Mouse (Mus musculus) embryonic facial prominence, embryonic 14.5 days (tissue): ENCODE data around the gene Plekhm1. TPM values are rescaled to one million over a fixed set of nuclear protein-coding genes. Genes with fewer than 3 reads are reported as not detected.
"Not testable (repeated sequence)": the region's sequence is repeated elsewhere in the genome, so short reads cannot be mapped to it uniquely, and the experiment has no call there.

Source experiments
- ATAC-seq: fragments of 200-750 bp; cut with Nextera tagmentation; 2 replicates; pipeline ENCODE4 v1.8.0; 2017; ENCODE audit warnings: low read depth, moderate number of reproducible peaks, moderate TSS enrichment
- DNase-seq: peaks from one replicate; pipeline ENCODE4 v3.0.0-alpha.2; 2015; ENCODE audit warnings: low spot score
- H3K27ac ChIP-seq: fragments of 300-500 bp; sonication (generic); replicated peaks from 2 replicates; pipeline ENCODE4 v1.5.1; 2014; ENCODE audit warnings: low read depth, mild to moderate bottlenecking, low read length, moderate library complexity
- H3K27me3 ChIP-seq: fragments of 300-500 bp; sonication (generic); replicated peaks from 2 replicates; pipeline ENCODE4 v1.6.1; 2014; ENCODE audit warnings: low read length; ENCODE audit not compliant: control insufficient read depth, insufficient read depth
- H3K36me3 ChIP-seq: fragments of 300-500 bp; sonication (generic); 2 replicates; pipeline ENCODE4 v1.6.1; 2014; ENCODE audit warnings: low read length, mixed read lengths; ENCODE audit not compliant: control insufficient read depth, insufficient read depth
- H3K4me1 ChIP-seq: fragments of 300-500 bp; sonication (generic); 2 replicates; pipeline ENCODE4 v1.6.1; 2014; ENCODE audit warnings: antibody characterized with exemption, low read length; ENCODE audit not compliant: control insufficient read depth, insufficient read depth
- H3K4me2 ChIP-seq: fragments of 300-500 bp; sonication (generic); 2 replicates; pipeline ENCODE4 v1.6.1; 2014; ENCODE audit warnings: low read depth, mild to moderate bottlenecking, low read length, moderate library complexity, mixed read lengths
- H3K4me3 ChIP-seq: fragments of 300-500 bp; sonication (generic); 2 replicates; pipeline ENCODE4 v1.5.1; 2014; ENCODE audit warnings: low read depth, mild to moderate bottlenecking, low read length
- H3K9ac ChIP-seq: fragments of 300-500 bp; sonication (generic); 2 replicates; pipeline ENCODE4 v1.6.1; 2014; ENCODE audit warnings: low read depth, mild to moderate bottlenecking, low read length, moderate library complexity, mixed read lengths
- H3K9me3 ChIP-seq: fragments of 300-500 bp; sonication (generic); 2 replicates; pipeline ENCODE4 v1.6.1; 2016; ENCODE audit warnings: low read length; ENCODE audit not compliant: control insufficient read depth
- WGBS: fragments of 180-500 bp; shearing (Covaris S2); extraction: QIAGEN DNeasy Blood & Tissue Kit; methylation state at CpG from one replicate; pipeline ENCODE4 v1.1.7; 2014; 5-methylcytosine and 5-hydroxymethylcytosine counted together
- polyA plus RNA-seq: library from polyadenylated mRNA; unstranded; fragments of >200 nt; fragmentation: Nextera tagmentation; extraction: Ambion mirVana; gene quantifications from 2 replicates; pipeline ENCODE4 v1.2.1, GENCODE M21; 2014

Gene Plekhm1
- polyA plus RNA-seq, 1 experiment from 2014 or later = 8.1 TPM

DNA sequence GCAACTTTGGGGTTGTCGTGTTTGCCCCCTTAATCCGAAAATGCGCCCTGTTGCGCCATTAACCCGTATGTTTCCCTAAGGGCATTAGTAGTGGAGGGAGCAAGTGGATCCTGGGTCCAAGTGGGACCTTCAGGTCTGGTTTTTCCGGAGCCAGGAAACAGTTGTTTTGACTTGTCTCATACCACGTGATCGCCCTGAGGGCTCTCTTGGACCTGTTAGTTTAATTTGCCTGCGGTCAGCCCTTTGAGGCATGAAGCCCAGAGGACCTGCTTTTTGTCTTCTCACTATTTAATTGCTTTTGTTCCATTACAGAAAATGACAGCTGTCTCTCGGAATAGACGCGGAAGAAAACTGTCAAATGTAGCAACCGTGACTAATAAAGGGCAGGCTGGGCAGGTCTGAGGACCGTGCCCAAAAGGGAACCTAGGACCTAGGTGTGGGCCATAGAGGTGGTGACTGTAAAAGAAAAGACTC lies 500 bp upstream of the Plekhm1 start:
- peak; percentile 55 for DNase-seq
- 2% methylated on average over 14 of the region's 14 CpGs for WGBS
- no peaks in the 10 kb centered on the region for H3K27me3 ChIP-seq
- no peaks in the 10 kb centered on the region for H3K9me3 ChIP-seq
- H3K4me2 ChIP-seq = peak overlapping the region; percentile 80
- H3K9ac ChIP-seq = peak overlapping the region; percentile 82
- no peaks in the 10 kb centered on the region for H3K36me3 ChIP-seq
- peak overlapping the region; percentile 86 for H3K4me3 ChIP-seq
- ATAC-seq = peak; percentile 24
- peaks cover 9% of the 10 kb centered on the region for H3K4me1 ChIP-seq
- H3K27ac ChIP-seq = peak overlapping the region; percentile 56; the same call in 1 of the 2 replicates

GRCm38 (mm10) chr11:103411301-103411700 lies 1.2 kb downstream of the Plekhm1 start:
- Histone ChIP-seq H3K36me3 (no peaks in the 10 kb centered on the region), H3K4me1 (peaks cover 9% of the 10 kb centered on the region), H3K4me2 (peak overlapping the region; percentile 80; the same call in 1 of the 2 replicates), H3K4me3 (peak overlapping the region; percentile 86; the same call in 1 of the 2 replicates), H3K27ac (no peak overlapping the region), H3K9me3 (no peaks in the 10 kb centered on the region), H3K9ac (peak overlapping the region; percentile 82; the same call in 1 of the 2 replicates), H3K27me3 (no peaks in the 10 kb centered on the region)
- 70% methylated on average over 1 of the region's 1 CpGs for WGBS
- no peak for ATAC-seq
- no peak for DNase-seq

DNA sequence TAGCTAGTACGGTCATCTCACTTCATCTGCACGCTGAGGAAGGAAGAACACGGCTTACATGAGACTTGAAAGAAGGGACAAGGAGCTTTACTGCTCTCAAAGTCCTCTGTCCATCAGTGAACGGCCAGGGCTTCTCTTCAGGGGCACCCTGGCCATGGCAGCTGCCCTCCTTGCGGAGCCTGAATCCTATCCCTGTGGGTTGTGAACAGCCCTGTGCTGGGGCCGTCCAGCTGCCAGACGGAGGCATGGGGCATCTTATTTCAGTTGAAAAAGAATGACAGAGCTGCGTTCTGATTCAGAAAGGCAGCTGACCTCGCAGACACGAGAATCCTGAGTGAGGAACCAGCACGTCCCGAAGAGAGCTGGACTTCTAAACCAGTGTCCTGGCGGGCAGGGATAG lies 3.6 kb downstream of the Plekhm1 start:
- ATAC-seq (no peak), DNase-seq (no peak)
- H3K4me1 ChIP-seq = peaks cover 9% of the 10 kb centered on the region
- no peak overlapping the region for H3K4me2 ChIP-seq
- 0 out of 2 replicates have a peak, but pooled peaks cover 4% of the 10 kb centered on the region for H3K36me3 ChIP-seq
- H3K27ac ChIP-seq = no peak overlapping the region
- H3K9ac ChIP-seq = no peak overlapping the region
- no peaks in the 10 kb centered on the region for H3K9me3 ChIP-seq
- H3K4me3 ChIP-seq = no peak overlapping the region
- H3K27me3 ChIP-seq = no peaks in the 10 kb centered on the region
- 85% methylated on average over 13 of the region's 13 CpGs for WGBS

GRCm38 (mm10) chr11:103407136-103407535 lies 5.4 kb downstream of the Plekhm1 start:
- not testable (repeated sequence) for H3K4me3 ChIP-seq, ATAC-seq
- WGBS = 73% methylated on average over 5 of the region's 5 CpGs

DNA sequence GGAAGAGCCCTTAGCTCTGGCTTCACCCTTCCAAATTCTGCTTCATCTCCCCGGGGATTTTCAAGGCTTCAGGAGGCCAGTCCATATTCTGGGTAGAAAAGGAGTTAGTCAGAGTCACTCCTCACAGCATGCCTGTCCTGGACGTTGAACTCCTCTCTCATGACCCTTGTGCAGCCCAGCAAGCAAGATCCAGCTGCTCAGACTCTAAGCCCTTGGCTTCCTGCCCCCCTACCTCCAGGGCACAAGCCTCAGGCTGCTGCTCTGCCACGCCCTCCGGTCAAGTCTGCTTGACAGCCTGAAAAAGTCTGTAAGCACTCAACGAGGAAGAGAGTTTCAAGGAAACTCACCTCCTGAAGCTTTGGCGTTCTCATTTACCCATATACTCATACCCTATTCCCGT lies 5.9 kb downstream of the Plekhm1 start:
- no peaks in the 10 kb centered on the region for H3K27me3 ChIP-seq
- H3K9me3 ChIP-seq = no peaks in the 10 kb centered on the region
- no peak overlapping the region for H3K4me3 ChIP-seq
- H3K9ac ChIP-seq = no peak overlapping the region
- H3K27ac ChIP-seq = no peak overlapping the region
- ATAC-seq = no peak
- 71% methylated on average over 7 of the region's 7 CpGs for WGBS
- peaks cover 4% of the 10 kb centered on the region for H3K4me1 ChIP-seq
- no peak for DNase-seq
- peaks cover 7% of the 10 kb centered on the region; the same call in 1 of the 2 replicates for H3K36me3 ChIP-seq
- H3K4me2 ChIP-seq = no peak overlapping the region

More at GRCm38 (mm10) chr11:103407136-103407535, 5.4 kb downstream of the Plekhm1 start:
- not testable (repeated sequence) for H3K9me3 ChIP-seq, H3K4me1 ChIP-seq, H3K27me3 ChIP-seq, H3K27ac ChIP-seq, H3K4me2 ChIP-seq, DNase-seq, H3K36me3 ChIP-seq, H3K9ac ChIP-seq

DNA sequence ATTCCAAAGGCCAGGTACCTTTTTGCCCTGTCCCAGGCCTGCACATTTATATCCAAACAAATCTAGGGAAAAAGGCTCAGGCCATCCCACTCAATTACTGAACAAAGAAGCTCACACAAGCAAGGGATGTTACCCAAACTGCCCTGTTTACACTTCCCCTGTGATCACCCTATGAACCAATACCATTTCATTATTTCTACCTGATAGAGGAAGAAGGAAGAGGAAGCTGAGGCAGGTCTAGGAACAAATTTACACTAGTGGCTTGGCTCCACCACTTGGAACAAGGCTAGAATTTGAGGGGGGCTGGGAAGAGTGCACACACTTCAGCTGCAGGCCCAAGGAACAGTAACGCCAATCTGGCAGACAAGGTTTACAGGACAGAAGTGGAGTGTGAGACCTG lies 6.7 kb downstream of the Plekhm1 start:
- Histone ChIP-seq H3K9me3 (no peaks in the 10 kb centered on the region), H3K9ac (no peak overlapping the region), H3K4me1 (no peaks in the 10 kb centered on the region), H3K4me3 (no peak overlapping the region), H3K4me2 (no peak overlapping the region), H3K27me3 (no peaks in the 10 kb centered on the region), H3K36me3 (peaks cover 7% of the 10 kb centered on the region; the same call in 1 of the 2 replicates), H3K27ac (no peak overlapping the region)
- ATAC-seq = no peak
- 83% methylated on average over 1 of the region's 1 CpGs for WGBS
- DNase-seq = no peak

DNA sequence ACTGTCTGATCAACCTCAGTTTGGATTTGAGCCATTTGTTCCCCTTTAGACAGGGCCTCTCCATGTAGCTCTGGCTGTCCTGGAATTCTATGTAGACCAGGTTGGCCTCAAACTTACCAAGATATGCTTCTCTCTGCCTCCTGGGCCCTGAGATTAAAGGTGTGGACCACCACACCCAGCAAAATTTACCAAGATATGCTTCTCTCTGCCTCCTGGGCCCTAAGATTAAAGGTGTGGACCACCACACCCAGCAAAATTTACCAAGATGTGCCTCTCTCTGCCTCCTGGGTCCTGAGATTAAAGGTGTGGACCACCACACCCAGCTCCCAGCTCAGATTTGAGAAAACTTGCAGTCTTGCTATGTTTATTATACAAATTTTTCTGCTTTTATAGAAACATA lies 7.9 kb downstream of the Plekhm1 start:
- Histone ChIP-seq H3K9me3 (no peaks in the 10 kb centered on the region), H3K4me2 (no peak overlapping the region), H3K4me3 (no peak overlapping the region), H3K4me1 (no peaks in the 10 kb centered on the region), H3K36me3 (peaks cover 7% of the 10 kb centered on the region; the same call in 1 of the 2 replicates), H3K27ac (no peak overlapping the region), H3K9ac (no peak overlapping the region), H3K27me3 (no peaks in the 10 kb centered on the region)
- ATAC-seq (no peak), DNase-seq (no peak)

DNA sequence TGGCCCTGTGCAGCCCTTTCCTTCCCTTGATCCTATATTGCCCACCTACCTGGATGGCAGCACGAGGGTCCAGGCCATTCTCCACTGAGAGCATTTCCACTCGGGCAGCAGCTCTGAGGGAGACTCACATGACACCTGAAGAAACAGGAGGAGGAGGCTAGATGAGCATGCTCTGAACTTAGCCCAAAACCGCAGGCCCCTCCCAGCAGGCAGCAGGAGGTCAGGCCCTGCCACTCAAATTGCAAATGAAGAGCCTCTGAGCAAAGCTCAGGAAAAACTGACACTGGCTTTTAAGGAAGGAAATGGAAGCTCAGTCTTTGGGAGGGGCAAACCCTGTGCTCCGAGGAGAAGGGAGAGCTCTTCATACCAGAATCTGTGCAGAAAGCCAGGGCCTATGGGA lies 8.7 kb downstream of the Plekhm1 start:
- no peak overlapping the region for H3K4me2 ChIP-seq
- peaks cover 10% of the 10 kb centered on the region; the same call in 1 of the 2 replicates for H3K36me3 ChIP-seq
- ATAC-seq (no peak), DNase-seq (peak; percentile 8)
- H3K27me3 ChIP-seq = no peaks in the 10 kb centered on the region
- H3K9ac ChIP-seq = no peak overlapping the region
- H3K4me3 ChIP-seq = no peak overlapping the region
- no peaks in the 10 kb centered on the region for H3K9me3 ChIP-seq
- no peak overlapping the region for H3K27ac ChIP-seq
- 46% methylated on average over 4 of the region's 4 CpGs for WGBS
- H3K4me1 ChIP-seq = no peaks in the 10 kb centered on the region

DNA sequence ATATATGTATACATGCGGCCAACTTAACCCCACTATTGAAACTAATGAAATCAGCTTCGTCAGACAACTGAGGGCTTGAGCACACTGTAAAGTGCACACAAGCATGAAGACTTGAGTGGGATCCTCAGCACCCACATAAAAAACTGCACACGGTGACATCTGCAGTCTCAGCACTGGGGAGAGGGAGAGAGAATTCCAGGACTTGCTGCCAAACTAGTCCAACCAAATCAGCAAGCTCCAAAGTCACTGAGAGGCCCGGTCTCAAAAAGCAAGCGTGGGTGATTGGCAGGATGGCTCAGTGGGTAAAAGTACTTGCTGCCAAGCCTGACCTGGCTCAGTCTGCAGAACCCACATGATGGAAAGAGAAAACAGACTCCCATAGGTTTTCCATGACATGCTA lies 9.7 kb downstream of the Plekhm1 start:
- H3K36me3 ChIP-seq = peaks cover 13% of the 10 kb centered on the region; the same call in 1 of the 2 replicates
- no peaks in the 10 kb centered on the region for H3K27me3 ChIP-seq
- H3K4me3 ChIP-seq = no peak overlapping the region
- DNase-seq = no peak
- ATAC-seq = no peak
- no peak overlapping the region for H3K9ac ChIP-seq
- H3K4me2 ChIP-seq = no peak overlapping the region
- H3K9me3 ChIP-seq = no peaks in the 10 kb centered on the region
- WGBS = 91% methylated on average over 5 of the region's 5 CpGs
- no peaks in the 10 kb centered on the region for H3K4me1 ChIP-seq
- H3K27ac ChIP-seq = no peak overlapping the region
